ENCODE assay signal across 25 mouse cellular contexts in the genomic region with DNA sequence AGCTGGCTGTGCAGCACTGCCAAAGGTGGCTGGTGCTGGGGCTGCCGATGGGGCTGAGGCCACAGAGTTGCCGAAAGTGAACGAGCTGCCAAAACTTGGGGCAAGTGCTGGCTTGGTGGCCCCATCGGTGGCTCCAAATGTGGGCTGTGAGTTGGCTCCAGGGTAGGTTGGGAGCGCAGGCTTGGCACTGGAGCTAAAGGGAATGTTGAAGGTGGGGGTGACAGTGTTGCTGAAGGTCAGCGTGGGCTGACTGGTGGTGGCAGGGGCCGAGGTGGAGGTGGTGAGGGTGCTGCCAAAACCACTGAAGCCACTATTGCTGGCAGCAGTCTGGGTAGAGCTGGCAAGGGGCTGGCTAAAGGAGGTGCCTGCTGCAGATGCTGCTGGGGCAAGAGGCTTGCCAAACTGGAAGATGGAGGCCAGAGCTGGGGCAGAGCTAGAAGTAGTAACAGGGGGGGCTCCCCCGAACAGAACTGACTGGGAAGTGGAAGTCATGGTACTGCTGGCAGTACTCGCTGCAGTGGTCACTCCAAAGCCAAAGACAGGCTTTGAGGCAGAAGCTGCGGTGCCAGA. TPM values are rescaled to one million over a fixed set of nuclear protein-coding genes. Genes with fewer than 3 reads are reported as not detected.
DNase-seq lines count a peak whose midpoint lies in the region; ATAC-seq and TF ChIP-seq lines count a peak whose summit lies in the region.
"Had no signal": no experiment of that assay in that cellular context is flagged by ENCODE, and none has a peak within 500 bp of the region (broad histone marks: within the 10 kb centered on the region; RNA-seq: fewer than 3 reads in every experiment).

No protein-coding gene starts in this region.

- no peak overlapping the region for H3K27ac ChIP-seq in heart, embryonic 10.5 days
- no peak overlapping the region for H3K27ac ChIP-seq in hindbrain, postnatal 0 days
- H3K27ac ChIP-seq in hindbrain, embryonic 12.5 days: no peak overlapping the region
- H3K27ac ChIP-seq: embryonic facial prominence, embryonic 15.5 days; heart, embryonic 13.5 days; hindbrain, embryonic 14.5 days had no signal

- no peak overlapping the region for H3K4me2 ChIP-seq in hindbrain, postnatal 0 days (ENCODE audit: low read depth, low read length)
- no peak overlapping the region for H3K4me2 ChIP-seq in hindbrain, embryonic 12.5 days (replicated peaks)
- H3K4me2 ChIP-seq: embryonic facial prominence, embryonic 15.5 days; heart, embryonic 13.5 days; hindbrain, embryonic 14.5 days had no signal

- H3K4me1 ChIP-seq in heart, embryonic 10.5 days: no peaks in the 10 kb centered on the region
- H3K4me1 ChIP-seq in hindbrain, postnatal 0 days (ENCODE audit: insufficient read depth, low read length): no peaks in the 10 kb centered on the region
- H3K4me1 ChIP-seq in hindbrain, embryonic 12.5 days: no peaks in the 10 kb centered on the region
- H3K4me1 ChIP-seq: embryonic facial prominence, embryonic 15.5 days; heart, embryonic 13.5 days had no signal

- DNase-seq in adrenal gland, adult 2 months: peak; percentile 50
- DNase-seq in adrenal gland, postnatal 25 days: no peak
- peak; percentile 47 to 79 for DNase-seq in heart, adult 18-20 months
- no peak for DNase-seq in heart, embryonic 10.5 days (ENCODE audit: low spot score)
- no peak for DNase-seq in hindbrain, postnatal 0 days (ENCODE audit: low spot score)
- peak; percentile 73 for DNase-seq in gonadal fat pad, adult 2 months (ENCODE audit: low read depth)
- DNase-seq: adrenal gland, postnatal 14 days; cerebellum, adult 18-20 months; cerebellum, adult 9-11 months; cerebellum, postnatal 36 days; gastrocnemius, postnatal 14 days; kidney, adult 8-10 months had no signal

- TF ChIP-seq CTCF in hindbrain, postnatal 0 days (IDR thresholded peaks at IDR 0.05; ENCODE audit: low read depth): no peak

- no peak overlapping the region for H3K9ac ChIP-seq in hindbrain, postnatal 0 days (replicated peaks; ENCODE audit: low read length)
- H3K9ac ChIP-seq in hindbrain, embryonic 12.5 days: no peak overlapping the region
- H3K9ac ChIP-seq: embryonic facial prominence, embryonic 15.5 days; heart, embryonic 13.5 days; hindbrain, embryonic 14.5 days had no signal

- 92% methylated on average over 10 of the region's 10 CpGs for WGBS in heart, embryonic 10.5 days
- 94% methylated on average over 10 of the region's 10 CpGs for WGBS in hindbrain, postnatal 0 days
- 97% methylated on average over 10 of the region's 10 CpGs for WGBS in hindbrain, embryonic 12.5 days

- no peaks in the 10 kb centered on the region for H3K27me3 ChIP-seq in heart, embryonic 10.5 days (ENCODE audit: insufficient read depth, poor library complexity, severe bottlenecking)
- no peaks in the 10 kb centered on the region for H3K27me3 ChIP-seq in hindbrain, postnatal 0 days (ENCODE audit: insufficient read depth, low read length)
- no peaks in the 10 kb centered on the region for H3K27me3 ChIP-seq in hindbrain, embryonic 12.5 days
- H3K27me3 ChIP-seq: embryonic facial prominence, embryonic 15.5 days; heart, embryonic 13.5 days had no signal

- 0 out of 2 replicates have a peak, but pooled peaks have one; percentile 12 for ATAC-seq in hindbrain, postnatal 0 days
- no peak for ATAC-seq in hindbrain, embryonic 12.5 days (ENCODE audit: low FRiP score)
- ATAC-seq: forebrain, embryonic 16.5 days; intestine, postnatal 0 days had no signal

- no peak overlapping the region for H3K4me3 ChIP-seq in heart, embryonic 10.5 days
- H3K4me3 ChIP-seq in hindbrain, postnatal 0 days (ENCODE audit: low read length): no peak overlapping the region
- no peak overlapping the region for H3K4me3 ChIP-seq in hindbrain, embryonic 12.5 days
- H3K4me3 ChIP-seq: embryonic facial prominence, embryonic 15.5 days; erythroblast, embryonic 14.5 days; heart, embryonic 13.5 days had no signal

- peaks cover 92% of the 10 kb centered on the region for H3K36me3 ChIP-seq in heart, embryonic 10.5 days
- peaks cover 82% of the 10 kb centered on the region for H3K36me3 ChIP-seq in hindbrain, postnatal 0 days (ENCODE audit: insufficient read depth, low read length)
- peaks cover 94% of the 10 kb centered on the region for H3K36me3 ChIP-seq in hindbrain, embryonic 12.5 days

- no peaks in the 10 kb centered on the region for H3K9me3 ChIP-seq in heart, embryonic 10.5 days
- H3K9me3 ChIP-seq in hindbrain, postnatal 0 days (ENCODE audit: low read length): no peaks in the 10 kb centered on the region
- no peaks in the 10 kb centered on the region for H3K9me3 ChIP-seq in hindbrain, embryonic 12.5 days (replicated peaks)
- H3K9me3 ChIP-seq: embryonic facial prominence, embryonic 15.5 days; heart, embryonic 13.5 days had no signal

RNA-seq across cellular contexts. Expression of gene Nsun5, which starts 11.7 kb away (rescaled TPM):
- total RNA-seq in adrenal gland, adult 2 months (2021): 10 to 100 TPM; 16.8 to 23.0 TPM
- 34.1 and 35.0 TPM in 2 replicates for polyA plus RNA-seq in adrenal gland, adult 2 months (2012; rRNA removed)
- total RNA-seq in adrenal gland, postnatal 25 days (2021): 22.6 and 25.0 TPM in 2 replicates
- 10 to 100 TPM; 17.1 TPM for total RNA-seq in heart, adult 18-20 months (2021)
- polyA plus RNA-seq in heart, embryonic 10.5 days (2016; fragmentation: Nextera tagmentation; extraction: Ambion mirVana): 27.2 and 33.5 TPM in 2 replicates
- total RNA-seq in hindbrain, postnatal 0 days (2014; rRNA removed): 17.8 and 22.7 TPM in 2 replicates
- polyA plus RNA-seq in hindbrain, postnatal 0 days (2015; fragmentation: Nextera tagmentation; extraction: Ambion mirVana): 18.1 and 19.1 TPM in 2 replicates
- polyA plus RNA-seq in hindbrain, embryonic 12.5 days (2016; fragmentation: Nextera tagmentation; extraction: Ambion mirVana): 28.5 and 36.1 TPM in 2 replicates
- 20.4 and 28.4 TPM in 2 replicates for polyA plus RNA-seq in gonadal fat pad, adult 2 months (2012; rRNA removed)

RNA-seq across cellular contexts. Expression of gene Pom121, which starts 12.9 kb away (rescaled TPM):
- total RNA-seq in adrenal gland, adult 2 months (2021): 10 to 100 TPM; 18.7 to 23.3 TPM
- 32.7 and 36.3 TPM in 2 replicates for polyA plus RNA-seq in adrenal gland, adult 2 months (2012; rRNA removed)
- 24.6 and 25.7 TPM in 2 replicates for total RNA-seq in adrenal gland, postnatal 25 days (2021)
- total RNA-seq in heart, adult 18-20 months (2021): 10 to 100 TPM; 11.4 to 12.4 TPM
- polyA plus RNA-seq in heart, embryonic 10.5 days (2016; fragmentation: Nextera tagmentation; extraction: Ambion mirVana): 11.1 and 17.2 TPM in 2 replicates
- total RNA-seq in hindbrain, postnatal 0 days (2014; rRNA removed): 11.2 and 14.3 TPM in 2 replicates
- 7.5 TPM in 2 replicates for polyA plus RNA-seq in hindbrain, postnatal 0 days (2015; fragmentation: Nextera tagmentation; extraction: Ambion mirVana)
- polyA plus RNA-seq in hindbrain, embryonic 12.5 days (2016; fragmentation: Nextera tagmentation; extraction: Ambion mirVana): 20.0 and 21.7 TPM in 2 replicates
- 7.1 and 13.9 TPM in 2 replicates for polyA plus RNA-seq in gonadal fat pad, adult 2 months (2012; rRNA removed)

RNA-seq across cellular contexts. Expression of gene Trim50, which starts 28.3 kb away (rescaled TPM):
- not detected for total RNA-seq in adrenal gland, adult 2 months (2021)
- polyA plus RNA-seq in adrenal gland, adult 2 months (2012; rRNA removed): 0.09 TPM in 1 of 2 replicates, not detected in the other
- not detected in 2 replicates for total RNA-seq in adrenal gland, postnatal 25 days (2021)
- total RNA-seq in heart, adult 18-20 months (2021): under 1 TPM in 1 of 2 experiments, not detected in 1; 0.40 TPM
- polyA plus RNA-seq in heart, embryonic 10.5 days (2016; fragmentation: Nextera tagmentation; extraction: Ambion mirVana): not detected in 2 replicates
- total RNA-seq in hindbrain, postnatal 0 days (2014; rRNA removed): not detected in 2 replicates
- polyA plus RNA-seq in hindbrain, postnatal 0 days (2015; fragmentation: Nextera tagmentation; extraction: Ambion mirVana): 0.08 TPM in 1 of 2 replicates, not detected in the other
- polyA plus RNA-seq in hindbrain, embryonic 12.5 days (2016; fragmentation: Nextera tagmentation; extraction: Ambion mirVana): not detected in 2 replicates
- polyA plus RNA-seq in gonadal fat pad, adult 2 months (2012; rRNA removed): not detected in 2 replicates
- total RNA-seq: adrenal gland, postnatal 14 days; gastrocnemius, postnatal 14 days; hematopoietic stem cell, adult 5-6 weeks; MEL had no signal
- polyA plus RNA-seq: C2C12; embryonic facial prominence, embryonic 15.5 days; erythroblast, embryonic 14.5 days; forebrain, embryonic 11.5 days; forebrain, embryonic 16.5 days; frontal cortex, adult 2 months; heart, embryonic 13.5 days; heart, postnatal 0 days; hindbrain, embryonic 14.5 days had no signal

RNA-seq across cellular contexts. Expression of gene Fkbp6, which starts 31.6 kb away (rescaled TPM):
- not detected for total RNA-seq in adrenal gland, adult 2 months (2021)
- 0.08 TPM in 1 of 2 replicates, not detected in the other for polyA plus RNA-seq in adrenal gland, adult 2 months (2012; rRNA removed)
- 0.30 TPM in 1 of 2 replicates, not detected in the other for total RNA-seq in adrenal gland, postnatal 25 days (2021)
- total RNA-seq in heart, adult 18-20 months (2021): under 1 TPM; 0.36 to 0.57 TPM
- 0.15 and 0.21 TPM in 2 replicates for polyA plus RNA-seq in heart, embryonic 10.5 days (2016; fragmentation: Nextera tagmentation; extraction: Ambion mirVana)
- not detected in 2 replicates for total RNA-seq in hindbrain, postnatal 0 days (2014; rRNA removed)
- 0.14 and 0.29 TPM in 2 replicates for polyA plus RNA-seq in hindbrain, postnatal 0 days (2015; fragmentation: Nextera tagmentation; extraction: Ambion mirVana)
- polyA plus RNA-seq in hindbrain, embryonic 12.5 days (2016; fragmentation: Nextera tagmentation; extraction: Ambion mirVana): not detected in 2 replicates
- 0.10 TPM in 1 of 2 replicates, not detected in the other for polyA plus RNA-seq in gonadal fat pad, adult 2 months (2012; rRNA removed)
- total RNA-seq: adrenal gland, postnatal 14 days; gastrocnemius, postnatal 14 days; hematopoietic stem cell, adult 5-6 weeks had no signal
- polyA plus RNA-seq: C2C12; embryonic facial prominence, embryonic 15.5 days; erythroblast, embryonic 14.5 days; forebrain, embryonic 16.5 days; heart, postnatal 0 days had no signal

Comparison
In these comparisons a context has a peak if more than half of its experiments do, and no peak if none do; other contexts are left out.
1. DNase-seq: peak in adrenal gland, adult 2 months (single experiment), heart, adult 18-20 months (2 of 2) and gonadal fat pad, adult 2 months (single experiment); none in adrenal gland, postnatal 25 days (single experiment), heart, embryonic 10.5 days (single experiment) and hindbrain, postnatal 0 days (single experiment).